Mouse (Mus musculus) limb, embryonic 11.5 days (tissue): ENCODE results near the gene Atp11a. TPM values are rescaled to one million over a fixed set of nuclear protein-coding genes. Genes with fewer than 3 reads are reported as not detected.
A peak's percentile ranks its signal among the peaks of the same experiment; 100 is the strongest.

ENCODE experiments used
- ATAC-seq: fragments of 200-750 bp; cut with Nextera tagmentation; 2 replicates; pipeline ENCODE4 v1.8.0; 2017; ENCODE audit warnings: low read depth; ENCODE audit not compliant: insufficient number of reproducible peaks, low FRiP score, low TSS enrichment
- DNase-seq: peaks from one replicate; pipeline ENCODE4 v3.0.0-alpha.2; 2015; ENCODE audit warnings: low spot score
- H3K27ac ChIP-seq: fragments of 300-500 bp; sonication (generic); replicated peaks from 2 replicates; pipeline ENCODE4 v1.5.1; 2014; ENCODE audit warnings: low read depth, mild to moderate bottlenecking, low read length
- H3K27me3 ChIP-seq: fragments of 300-500 bp; sonication (generic); 2 replicates; pipeline ENCODE4 v1.6.1; 2014; ENCODE audit warnings: mild to moderate bottlenecking, low read length, mixed read lengths; ENCODE audit not compliant: control insufficient read depth, insufficient read depth
- H3K36me3 ChIP-seq: fragments of 300-500 bp; sonication (generic); 2 replicates; pipeline ENCODE4 v1.6.1; 2014; ENCODE audit warnings: mild to moderate bottlenecking, low read length, moderate library complexity, mixed read lengths; ENCODE audit not compliant: control insufficient read depth, insufficient read depth
- H3K4me1 ChIP-seq: fragments of 300-500 bp; sonication (generic); 2 replicates; pipeline ENCODE4 v1.6.1; 2014; ENCODE audit warnings: low read length, mixed read lengths; ENCODE audit not compliant: control insufficient read depth, insufficient read depth
- H3K4me2 ChIP-seq: fragments of 300-500 bp; sonication (generic); 2 replicates; pipeline ENCODE4 v1.6.1; 2014; ENCODE audit warnings: low read depth, mild to moderate bottlenecking, moderate library complexity; ENCODE audit not compliant: severe bottlenecking
- H3K4me3 ChIP-seq: fragments of 300-500 bp; sonication (generic); 2 replicates; pipeline ENCODE4 v1.5.1; 2014; ENCODE audit warnings: low read depth, low read length
- H3K9ac ChIP-seq: fragments of 300-500 bp; sonication (generic); 2 replicates; pipeline ENCODE4 v1.6.1; 2014; ENCODE audit warnings: mild to moderate bottlenecking, low read length
- H3K9me3 ChIP-seq: fragments of 300-500 bp; sonication (generic); 2 replicates; pipeline ENCODE4 v1.6.1; 2016; ENCODE audit warnings: low read length; ENCODE audit not compliant: control insufficient read depth
- WGBS: fragments of 180-500 bp; shearing (Covaris S2); extraction: QIAGEN DNeasy Blood & Tissue Kit; methylation state at CpG from one replicate; pipeline ENCODE4 v1.1.7; 2014; 5-methylcytosine and 5-hydroxymethylcytosine counted together
- polyA plus RNA-seq: library from polyadenylated mRNA; unstranded; fragments of >200 nt; fragmentation: Nextera tagmentation; extraction: Ambion mirVana; gene quantifications from 2 replicates; pipeline ENCODE4 v1.2.1, GENCODE M21; 2014

The Atp11a gene
- polyA plus RNA-seq, 1 experiment from 2014 or later, result 11.8 TPM

GRCm38 (mm10) chr8:12887772-12888435, 131.1 kb downstream of the Atp11a start:
- H3K27ac ChIP-seq, result no peak overlapping the region
- no peak overlapping the region for H3K4me3 ChIP-seq
- 86% methylated on average over 16 of the region's 16 CpGs for WGBS
- no peaks in the 10 kb centered on the region for H3K9me3 ChIP-seq
- H3K4me2 ChIP-seq, result no peak overlapping the region
- no peak overlapping the region for H3K9ac ChIP-seq
- no peaks in the 10 kb centered on the region for H3K36me3 ChIP-seq
- no peak for DNase-seq
- H3K4me1 ChIP-seq, result no peaks in the 10 kb centered on the region
- H3K27me3 ChIP-seq, result no peaks in the 10 kb centered on the region
- no peak for ATAC-seq

- H3K9ac ChIP-seq, result no peak overlapping the region
- no peaks in the 10 kb centered on the region for H3K9me3 ChIP-seq
- ATAC-seq, result no peak
- H3K4me3 ChIP-seq, result no peak overlapping the region
- no peaks in the 10 kb centered on the region for H3K27me3 ChIP-seq
- H3K4me2 ChIP-seq, result no peak overlapping the region
- no peaks in the 10 kb centered on the region for H3K4me1 ChIP-seq
- H3K36me3 ChIP-seq, result no peaks in the 10 kb centered on the region
- WGBS, result 88% methylated on average over 11 of the region's 11 CpGs
- no peak for DNase-seq
- H3K27ac ChIP-seq, result no peak overlapping the region
Observed at GRCm38 (mm10) chr8:12889046-12889598, 132.3 kb downstream of the Atp11a start.

- ATAC-seq, result no peak
- DNase-seq, result no peak
- H3K4me3 ChIP-seq, result no peak overlapping the region
- H3K9ac ChIP-seq, result no peak overlapping the region
- H3K27me3 ChIP-seq, result no peaks in the 10 kb centered on the region
- no peak overlapping the region for H3K27ac ChIP-seq
- no peaks in the 10 kb centered on the region for H3K4me1 ChIP-seq
- H3K9me3 ChIP-seq, result no peaks in the 10 kb centered on the region
- no peaks in the 10 kb centered on the region for H3K36me3 ChIP-seq
- no peak overlapping the region for H3K4me2 ChIP-seq
- 80% methylated on average over 5 of the region's 5 CpGs for WGBS
Observed at GRCm38 (mm10) chr8:12892882-12893446, 136.2 kb downstream of the Atp11a start.

DNA sequence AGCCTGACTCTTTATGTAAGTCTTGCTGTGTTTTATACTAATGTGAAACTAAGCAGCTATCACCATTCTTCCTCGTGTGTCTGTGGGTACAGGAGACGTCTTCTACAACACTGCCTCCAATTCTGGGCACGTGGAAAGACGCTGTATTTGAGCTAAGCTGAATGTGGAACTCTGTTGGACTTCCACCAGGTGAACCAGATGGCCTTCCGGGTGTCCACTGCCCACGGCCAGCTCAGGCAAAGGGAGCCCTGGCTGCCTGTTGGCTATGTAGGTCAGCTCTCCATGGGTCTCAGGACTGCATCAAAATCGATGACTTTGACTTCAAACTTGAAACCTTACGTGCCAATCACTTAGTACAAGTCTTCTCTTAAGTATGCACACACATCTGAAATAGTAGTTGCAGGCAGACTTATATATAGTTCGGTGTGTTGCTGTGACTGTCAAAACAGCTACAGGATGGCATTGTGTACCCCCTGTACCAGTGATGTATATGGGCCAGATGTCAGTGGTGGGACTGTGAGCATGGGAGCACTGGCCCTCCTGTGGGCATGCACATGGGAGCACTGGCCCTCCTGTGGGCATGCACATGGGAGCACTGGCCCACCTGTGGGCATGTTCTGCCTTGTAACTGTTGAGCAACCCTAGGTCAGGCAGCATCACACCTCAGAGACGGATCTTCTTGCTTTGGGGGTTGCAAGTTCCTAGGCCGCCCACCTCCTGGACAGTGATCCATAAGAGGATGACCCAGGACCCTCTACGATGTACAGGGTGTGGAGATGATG, 137.2 kb downstream of the Atp11a start:
- no peaks in the 10 kb centered on the region for H3K36me3 ChIP-seq
- ATAC-seq (no peak), DNase-seq (no peak)
- H3K4me2 ChIP-seq, result no peak overlapping the region
- no peaks in the 10 kb centered on the region for H3K9me3 ChIP-seq
- no peaks in the 10 kb centered on the region for H3K4me1 ChIP-seq
- no peak overlapping the region for H3K4me3 ChIP-seq
- 83% methylated on average over 12 of the region's 12 CpGs for WGBS
- H3K27me3 ChIP-seq, result no peaks in the 10 kb centered on the region
- no peak overlapping the region for H3K9ac ChIP-seq
- H3K27ac ChIP-seq, result no peak overlapping the region

DNA sequence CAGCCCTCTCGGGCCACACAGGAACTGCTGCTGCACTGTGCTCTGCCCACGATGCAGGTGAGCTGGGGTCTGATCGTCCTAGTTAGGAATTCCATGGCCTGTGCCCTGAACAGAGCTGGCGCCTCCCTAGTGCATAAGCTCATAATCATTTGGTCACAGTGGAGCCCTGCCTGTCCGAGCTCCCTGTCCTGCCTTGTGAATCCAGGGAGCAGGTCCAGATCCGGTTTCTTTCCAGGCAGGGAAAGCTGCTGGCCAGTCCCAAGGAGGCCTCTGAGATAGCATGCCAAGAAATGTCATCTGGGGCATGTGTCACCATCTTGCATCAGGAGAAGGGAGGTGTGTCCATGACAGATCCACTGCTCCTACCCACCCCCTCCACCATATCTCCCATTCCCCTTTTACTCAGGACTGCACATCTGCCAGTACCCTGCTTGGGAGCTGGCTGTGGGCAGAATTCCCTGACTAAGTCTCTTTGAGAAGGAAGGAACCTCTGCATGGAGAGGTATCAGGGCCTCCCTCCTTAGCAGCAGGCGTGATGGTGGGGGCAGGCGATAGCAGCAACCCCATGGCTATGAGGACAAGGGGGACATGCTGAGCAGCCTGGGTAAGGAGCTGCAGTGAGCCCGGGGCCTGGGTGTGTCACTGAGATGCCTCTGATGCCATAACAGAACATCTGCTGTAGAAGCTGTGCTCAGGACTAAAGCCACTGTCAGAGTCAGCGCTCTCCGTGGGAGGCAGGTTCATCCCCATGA, 138.1 kb downstream of the Atp11a start:
- no peaks in the 10 kb centered on the region for H3K4me1 ChIP-seq
- no peaks in the 10 kb centered on the region for H3K9me3 ChIP-seq
- no peak overlapping the region for H3K4me3 ChIP-seq
- ATAC-seq (no peak), DNase-seq (no peak)
- no peak overlapping the region for H3K9ac ChIP-seq
- no peaks in the 10 kb centered on the region for H3K36me3 ChIP-seq
- H3K27me3 ChIP-seq, result no peaks in the 10 kb centered on the region
- WGBS, result 88% methylated on average over 11 of the region's 11 CpGs
- H3K27ac ChIP-seq, result no peak overlapping the region
- no peak overlapping the region for H3K4me2 ChIP-seq

GRCm38 (mm10) chr8:12895535-12896150, 138.8 kb downstream of the Atp11a start:
- Histone ChIP-seq H3K4me2 (no peak overlapping the region), H3K27me3 (no peaks in the 10 kb centered on the region), H3K36me3 (no peaks in the 10 kb centered on the region), H3K4me3 (no peak overlapping the region), H3K9ac (no peak overlapping the region), H3K27ac (no peak overlapping the region), H3K9me3 (no peaks in the 10 kb centered on the region), H3K4me1 (no peaks in the 10 kb centered on the region)
- ATAC-seq (no peak), DNase-seq (no peak)
- WGBS, result 69% methylated on average over 9 of the region's 9 CpGs

- no peak overlapping the region for H3K27ac ChIP-seq
- no peaks in the 10 kb centered on the region for H3K27me3 ChIP-seq
- no peak overlapping the region for H3K4me2 ChIP-seq
- no peaks in the 10 kb centered on the region for H3K9me3 ChIP-seq
- ATAC-seq, result no peak
- no peak overlapping the region for H3K9ac ChIP-seq
- WGBS, result 57% methylated on average over 13 of the region's 13 CpGs
- no peaks in the 10 kb centered on the region for H3K4me1 ChIP-seq
- H3K36me3 ChIP-seq, result no peaks in the 10 kb centered on the region
- DNase-seq, result peak; percentile 70
- no peak overlapping the region for H3K4me3 ChIP-seq
Observed at GRCm38 (mm10) chr8:12896494-12897373, 139.9 kb downstream of the Atp11a start.
